Mouse (Mus musculus) lung, postnatal 0 days (tissue): Measurements from ENCODE around the gene Gm42878. TPM values are rescaled to one million over a fixed set of nuclear protein-coding genes. Genes with fewer than 3 reads are reported as not detected.
A peak's percentile ranks its signal among the peaks of the same experiment; 100 is the strongest.

Source experiments
- ATAC-seq: fragments of 200-750 bp; cut with Nextera tagmentation; 2 replicates; pipeline ENCODE4 v1.8.0; 2017; ENCODE audit warnings: moderate library complexity
- DNase-seq: peaks from one replicate; pipeline ENCODE4 v3.0.0-alpha.2; 2016; ENCODE audit warnings: low spot score
- H3K27ac ChIP-seq: fragments of 300-500 bp; sonication (generic); 2 replicates; pipeline ENCODE4 v1.5.1; 2014; ENCODE audit warnings: antibody characterized with exemption, mild to moderate bottlenecking, low read length, mixed read lengths
- H3K27me3 ChIP-seq: fragments of 300-500 bp; sonication (generic); replicated peaks from 2 replicates; pipeline ENCODE4 v1.6.1; 2014; ENCODE audit warnings: low read length, mixed read lengths; ENCODE audit not compliant: insufficient read depth
- H3K36me3 ChIP-seq: fragments of 300-500 bp; sonication (generic); 2 replicates; pipeline ENCODE4 v1.6.1; 2014; ENCODE audit warnings: low read length, mixed read lengths; ENCODE audit not compliant: insufficient read depth
- H3K4me1 ChIP-seq: fragments of 300-500 bp; sonication (generic); 2 replicates; pipeline ENCODE4 v1.6.1; 2014; ENCODE audit warnings: antibody characterized with exemption, low read depth, low read length, mixed read lengths; ENCODE audit not compliant: insufficient read depth
- H3K4me2 ChIP-seq: fragments of 300-500 bp; sonication (generic); replicated peaks from 2 replicates; pipeline ENCODE4 v1.6.1; 2014; ENCODE audit warnings: low read depth, mild to moderate bottlenecking, low read length, moderate library complexity, mixed read lengths
- H3K4me3 ChIP-seq: fragments of 300-500 bp; sonication (generic); 2 replicates; pipeline ENCODE4 v1.5.1; 2014; ENCODE audit warnings: low read depth, low read length
- H3K9ac ChIP-seq: fragments of 300-500 bp; sonication (generic); replicated peaks from 2 replicates; pipeline ENCODE4 v1.6.1; 2014; ENCODE audit warnings: low read depth, mild to moderate bottlenecking
- H3K9me3 ChIP-seq: fragments of 300-500 bp; sonication (generic); 2 replicates; pipeline ENCODE4 v1.6.1; 2016; ENCODE audit warnings: low read length, mixed read lengths
- CTCF ChIP-seq: IDR thresholded peaks from 2 replicates; pipeline ENCODE4 v1.5.1; 2016; ENCODE audit warnings: antibody characterized with exemption, mild to moderate bottlenecking
- EP300 ChIP-seq: IDR thresholded peaks from 2 replicates; pipeline ENCODE4 v1.6.1; 2016; ENCODE audit warnings: antibody characterized with exemption, mild to moderate bottlenecking, control low read depth
- WGBS: fragments of 180-500 bp; shearing (Covaris S2); extraction: QIAGEN DNeasy Blood & Tissue Kit; methylation state at CpG from one replicate; pipeline ENCODE4 v1.1.7; 2014; 5-methylcytosine and 5-hydroxymethylcytosine counted together
- polyA plus RNA-seq: library from polyadenylated mRNA; unstranded; fragments of >200 nt; fragmentation: Nextera tagmentation; extraction: Ambion mirVana; gene quantifications from 2 replicates; pipeline ENCODE4 v1.2.1, GENCODE M21; 2015

Gene Gm42878
- polyA plus RNA-seq, 1 experiment from 2014 or later: not detected

GRCm38 (mm10) chr5:121477680-121478079 is 67.6 kb downstream of the Gm42878 start:
- DNase-seq: peak; percentile 84

GRCm38 (mm10) chr5:121476040-121476439 is 69.2 kb downstream of the Gm42878 start:
- Histone ChIP-seq H3K4me3 (no peak overlapping the region), H3K27me3 (no peaks in the 10 kb centered on the region), H3K9ac (no peak overlapping the region), H3K27ac (no peak overlapping the region), H3K4me2 (no peak overlapping the region), H3K4me1 (no peaks in the 10 kb centered on the region), H3K9me3 (no peaks in the 10 kb centered on the region), H3K36me3 (no peaks in the 10 kb centered on the region)
- ATAC-seq (no peak), DNase-seq (no peak)
- 44% methylated on average over 1 of the region's 1 CpGs for WGBS
- TF ChIP-seq EP300 (no peak), CTCF (no peak)

More at GRCm38 (mm10) chr5:121477680-121478079, 67.6 kb downstream of the Gm42878 start:
- Histone ChIP-seq H3K9me3 (no peaks in the 10 kb centered on the region), H3K4me1 (no peaks in the 10 kb centered on the region), H3K36me3 (no peaks in the 10 kb centered on the region), H3K4me3 (no peak overlapping the region), H3K27me3 (no peaks in the 10 kb centered on the region), H3K9ac (no peak overlapping the region), H3K4me2 (no peak overlapping the region), H3K27ac (no peak overlapping the region)
- ATAC-seq: 0 out of 2 replicates have a peak, but pooled peaks have one; percentile 33
- 32% methylated on average over 3 of the region's 3 CpGs for WGBS
- no peak for TF ChIP-seq EP300
- peak; percentile 89 for TF ChIP-seq CTCF

GRCm38 (mm10) chr5:121474610-121475009 is 70.7 kb downstream of the Gm42878 start:
- WGBS: 45% methylated on average over 7 of the region's 7 CpGs
- Histone ChIP-seq H3K4me3 (no peak overlapping the region), H3K36me3 (no peaks in the 10 kb centered on the region), H3K9ac (no peak overlapping the region), H3K9me3 (no peaks in the 10 kb centered on the region), H3K27me3 (no peaks in the 10 kb centered on the region), H3K4me2 (no peak overlapping the region), H3K4me1 (peaks cover 2% of the 10 kb centered on the region; the same call in 1 of the 2 replicates), H3K27ac (0 out of 2 replicates have a peak overlapping the region, but pooled peaks have one; percentile 26)
- ATAC-seq (peak; percentile 67), DNase-seq (peak; percentile 62)
- TF ChIP-seq EP300: no peak; the same call in 1 of the 2 replicates
- no peak for TF ChIP-seq CTCF

- TF ChIP-seq EP300 (no peak), CTCF (no peak)
- Histone ChIP-seq H3K9me3 (no peaks in the 10 kb centered on the region), H3K9ac (no peak overlapping the region), H3K4me3 (no peak overlapping the region), H3K4me1 (peaks cover 9% of the 10 kb centered on the region; the same call in 1 of the 2 replicates), H3K36me3 (no peaks in the 10 kb centered on the region), H3K27me3 (no peaks in the 10 kb centered on the region), H3K27ac (no peak overlapping the region), H3K4me2 (no peak overlapping the region)
- WGBS: 75% methylated on average over 2 of the region's 2 CpGs
- ATAC-seq (no peak), DNase-seq (no peak)
These were observed 72.9 kb downstream of the Gm42878 start for GRCm38 (mm10) chr5:121472411-121472810.

GRCm38 (mm10) chr5:121469566-121469965 is 75.7 kb downstream of the Gm42878 start:
- peak overlapping the region; percentile 66 for H3K27ac ChIP-seq
- ATAC-seq (peak; percentile 91), DNase-seq (peak; percentile 86)
- TF ChIP-seq EP300 (peak; percentile 93), CTCF (no peak)
- H3K9me3 ChIP-seq: no peaks in the 10 kb centered on the region
- no peak overlapping the region for H3K4me2 ChIP-seq
- H3K4me3 ChIP-seq: no peak overlapping the region
- peaks cover 9% of the 10 kb centered on the region; the same call in 1 of the 2 replicates for H3K4me1 ChIP-seq
- no peak overlapping the region for H3K9ac ChIP-seq
- no peaks in the 10 kb centered on the region for H3K36me3 ChIP-seq
- H3K27me3 ChIP-seq: no peaks in the 10 kb centered on the region
- WGBS: 8% methylated on average over 3 of the region's 3 CpGs

Other genes starting within 250 kb of the Gm42878 start
- gene Trafd1, start 159.8 kb downstream of the Gm42878 start, polyA plus RNA-seq: 76.6 and 80.9 TPM in 2 replicates
- gene Naa25, start 147.5 kb downstream of the Gm42878 start, polyA plus RNA-seq: 14.3 and 16.0 TPM in 2 replicates
- gene Tmem116, start 93.6 kb downstream of the Gm42878 start, polyA plus RNA-seq: 36.1 and 40.4 TPM in 2 replicates
- gene Erp29, start 93.0 kb downstream of the Gm42878 start, polyA plus RNA-seq: 122 and 123 TPM in 2 replicates
- gene Adam1b, start 42.0 kb downstream of the Gm42878 start, polyA plus RNA-seq: 0.14 and 0.38 TPM in 2 replicates
- gene Adam1a, start within 50 bp of the Gm42878 start, polyA plus RNA-seq: 1.4 and 1.6 TPM in 2 replicates
- 39.1 and 42.1 TPM in 2 replicates for gene Mapkapk5, start 423 bp upstream of the Gm42878 start, polyA plus RNA-seq
- gene Aldh2, start 48.3 kb upstream of the Gm42878 start, polyA plus RNA-seq: 580 and 606 TPM in 2 replicates
- 5.8 and 6.4 TPM in 2 replicates for gene Acad12, start 73.5 kb upstream of the Gm42878 start, polyA plus RNA-seq
- 3.7 and 4.5 TPM in 2 replicates for gene Acad10, start 115.0 kb upstream of the Gm42878 start, polyA plus RNA-seq
- 32.2 and 37.6 TPM in 2 replicates for gene Brap, start 115.1 kb upstream of the Gm42878 start, polyA plus RNA-seq
- gene Atxn2, start 165.9 kb upstream of the Gm42878 start, polyA plus RNA-seq: 40.6 and 45.3 TPM in 2 replicates